In the genomic region with DNA sequence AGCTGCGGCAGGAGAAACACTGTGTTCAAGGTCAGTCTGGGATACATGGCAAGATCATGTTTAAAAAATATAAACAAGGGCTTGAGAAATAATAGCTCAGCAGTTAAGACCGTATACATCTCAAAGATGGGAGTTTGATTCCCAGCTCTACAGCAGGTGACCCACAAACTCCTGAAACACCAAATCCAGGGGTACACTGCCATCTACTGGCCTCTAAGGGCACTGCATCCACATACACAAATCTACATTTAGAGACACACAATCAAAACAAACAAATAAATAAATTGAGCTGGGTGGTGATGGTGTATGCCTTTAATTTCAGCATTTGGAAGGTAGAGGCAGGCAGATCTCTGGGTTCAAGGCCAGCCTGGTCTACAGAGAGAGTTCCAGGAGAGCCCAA, we compare ENCODE assay signal across 8 mouse cellular contexts. TPM values are rescaled to one million over a fixed set of nuclear protein-coding genes. Genes with fewer than 3 reads are reported as not detected.
DNase-seq lines count a peak whose midpoint lies in the region.

No protein-coding gene starts in this region.

- DNase-seq in embryo, embryonic 10.5 days (ENCODE audit: low spot score) = peak; percentile 28
- no peak for DNase-seq in embryo, embryonic 11 days
- DNase-seq in testis, postnatal 10 days (ENCODE audit: low spot score) = peak; percentile 43
- DNase-seq in testis, postnatal 14 days (ENCODE audit: low spot score) = no peak
- peak; percentile 26 for DNase-seq in lung, postnatal 10 days
- DNase-seq in thymus, postnatal 4 days = peak; percentile 68
- no peak for DNase-seq in layer of hippocampus, adult 8-10 months (ENCODE audit: low spot score in 2 of 2)
- no peak for DNase-seq in left cerebral cortex, postnatal 36 days (ENCODE audit: low spot score in 2 of 2)

- intact Hi-C loops in left cerebral cortex, postnatal 36 days (cut with DNase I) = no loop called here

RNA-seq across cellular contexts. Expression of gene Zranb1, which starts 32.7 kb away (rescaled TPM):
- total RNA-seq in layer of hippocampus, adult 8-10 months (2022) = 10 to 100 TPM; 42.1 to 46.7 (median 44.4) TPM
- 10 to 100 TPM; 38.4 to 44.5 TPM for total RNA-seq in left cerebral cortex, postnatal 36 days (2021)

RNA-seq across cellular contexts. Expression of gene Abraxas2, which starts 39.2 kb away (rescaled TPM):
- total RNA-seq in layer of hippocampus, adult 8-10 months (2022) = 10 to 100 TPM; 27.3 to 32.3 (median 29.8) TPM
- total RNA-seq in left cerebral cortex, postnatal 36 days (2021) = 10 to 100 TPM; 29.0 to 29.2 TPM

RNA-seq across cellular contexts. Expression of gene Eef1akmt2, which starts 45.8 kb away (rescaled TPM):
- total RNA-seq in layer of hippocampus, adult 8-10 months (2022) = 10 to 100 TPM; 29.3 to 36.5 (median 35.4) TPM
- 10 to 100 TPM; 32.5 to 37.2 TPM for total RNA-seq in left cerebral cortex, postnatal 36 days (2021)

Comparison
In these comparisons a context has a peak if more than half of its experiments do, and no peak if none do; other contexts are left out.
1. DNase-seq: peak in embryo, embryonic 10.5 days (single experiment), testis, postnatal 10 days (single experiment), lung, postnatal 10 days (single experiment) and thymus, postnatal 4 days (single experiment); none in embryo, embryonic 11 days (single experiment), testis, postnatal 14 days (single experiment), layer of hippocampus, adult 8-10 months (0 of 2) and left cerebral cortex, postnatal 36 days (0 of 2).